Mouse (Mus musculus) myocyte (in vitro differentiated cells): ENCODE measurements around the gene Prex1. TPM values are rescaled to one million over a fixed set of nuclear protein-coding genes. Genes with fewer than 3 reads are reported as not detected.

Source experiments
- H3K27me3 ChIP-seq: one replicate; pipeline ENCODE4 v1.6.1; 2011; ENCODE audit not compliant: control insufficient read depth, insufficient read depth, insufficient read length
- H3K36me3 ChIP-seq: one replicate; pipeline ENCODE4 v1.6.1; 2011; ENCODE audit not compliant: control insufficient read depth, insufficient read depth
- H3K4me2 ChIP-seq: one replicate; pipeline ENCODE4 v1.6.1; 2011; ENCODE audit warnings: low read depth, control low read depth
- H3K4me3 ChIP-seq: one replicate; pipeline ENCODE4 v1.5.1; 2011; ENCODE audit warnings: mild to moderate bottlenecking, control low read depth, moderate library complexity
- H3K79me2 ChIP-seq: one replicate; pipeline ENCODE4 v1.6.1; 2011; ENCODE audit not compliant: control insufficient read depth, insufficient read depth
- H3ac ChIP-seq: one replicate; pipeline ENCODE4 v1.6.1; 2011; ENCODE audit not compliant: control insufficient read depth, insufficient read length
- CEBPB ChIP-seq: IDR thresholded peaks from 2 replicates; pipeline ENCODE4 v1.6.1; 2011; ENCODE audit warnings: mild to moderate bottlenecking, moderate library complexity; ENCODE audit not compliant: poor library complexity, insufficient read depth, severe bottlenecking
- E2F4 ChIP-seq: IDR thresholded peaks from one replicate; pipeline ENCODE4 v1.6.1; 2011; ENCODE audit warnings: mild to moderate bottlenecking, control low read depth, moderate library complexity; ENCODE audit not compliant: insufficient read depth
- MAX ChIP-seq: IDR thresholded peaks from one replicate; pipeline ENCODE4 v1.6.1; 2011; ENCODE audit warnings: low read depth, mild to moderate bottlenecking, control low read depth
- MYOD1 ChIP-seq, 3 experiments: IDR thresholded peaks; one replicate each; pipeline ENCODE4 v1.6.1; 2011; ENCODE audit warnings: control low read depth in 2 of 3, low read depth in 2 of 3, mild to moderate bottlenecking in 2 of 3, moderate library complexity in 1 of 3; ENCODE audit not compliant: insufficient read length in 2 of 3, control insufficient read depth in 1 of 3
- MYOG ChIP-seq, 3 experiments: IDR thresholded peaks; one replicate each; pipeline ENCODE4 v1.6.1; 2011; ENCODE audit warnings: control low read depth in 2 of 3, low read depth in 2 of 3, mild to moderate bottlenecking in 2 of 3; ENCODE audit not compliant: insufficient read length in 2 of 3, control insufficient read depth in 1 of 3, insufficient read depth in 1 of 3
- POLR2A ChIP-seq: IDR thresholded peaks from one replicate; pipeline ENCODE4 v1.6.1; 2011; ENCODE audit warnings: low read depth, mild to moderate bottlenecking, control low read depth, moderate library complexity; ENCODE audit not compliant: insufficient read length
- POLR2AphosphoS2 ChIP-seq: IDR thresholded peaks from one replicate; pipeline ENCODE4 v1.6.1; 2011; ENCODE audit warnings: low read depth, control low read depth; ENCODE audit not compliant: insufficient read length
- REST ChIP-seq: IDR thresholded peaks from one replicate; pipeline ENCODE4 v1.6.1; 2011; ENCODE audit warnings: mild to moderate bottlenecking, control low read depth, moderate library complexity; ENCODE audit not compliant: insufficient read depth, insufficient read length
- SRF ChIP-seq: IDR thresholded peaks from one replicate; pipeline ENCODE4 v1.6.1; 2011; ENCODE audit warnings: low read depth; ENCODE audit not compliant: control insufficient read depth, insufficient read length
- TCF3 ChIP-seq: IDR thresholded peaks from one replicate; pipeline ENCODE4 v1.6.1; 2011; ENCODE audit warnings: low read depth, control low read depth; ENCODE audit not compliant: insufficient read length
- USF1 ChIP-seq: IDR thresholded peaks from one replicate; pipeline ENCODE4 v1.6.1; 2011; ENCODE audit warnings: low read depth, mild to moderate bottlenecking, control low read depth, moderate library complexity
- polyA plus RNA-seq: library from polyadenylated mRNA; unstranded; fragments of >200 nt; fragmentation: generic; extraction: Trizol; gene quantifications from one replicate; pipeline ENCODE4 v1.2.1, GENCODE M21; 2012; ENCODE audit warnings: missing spikeins

Gene Prex1
- polyA plus RNA-seq, 1 experiment = 0.17 TPM

- Histone ChIP-seq H3K4me3 (no peak overlapping the region), H3ac (no peak overlapping the region), H3K36me3 (no peaks in the 10 kb centered on the region), H3K4me2 (no peak overlapping the region), H3K27me3 (peaks cover 27% of the 10 kb centered on the region), H3K79me2 (no peaks in the 10 kb centered on the region)
- TF ChIP-seq E2F4 (no peak), POLR2A (no peak), USF1 (no peak), CEBPB (no peak), SRF (no peak), TCF3 (no peak), POLR2AphosphoS2 (no peak)
Measured at GRCm38 (mm10) chr2:166706526-166706925, 7.1 kb downstream of the Prex1 start.

- no peak overlapping the region for H3K4me3 ChIP-seq
- TF ChIP-seq POLR2A (no peak), MYOG (IDR thresholded peaks at IDR 0.05; ENCODE audit: control insufficient read depth in 1 of 3, insufficient read depth in 1 of 3, insufficient read length in 2 of 3, low read depth in 2 of 3) (no peak), REST (no peak), SRF (no peak), USF1 (no peak), MAX (no peak)
- H3K36me3 ChIP-seq = no peaks in the 10 kb centered on the region
- H3K27me3 ChIP-seq = peaks cover 31% of the 10 kb centered on the region
- H3K4me2 ChIP-seq = no peak overlapping the region
- no peak overlapping the region for H3ac ChIP-seq
- no peaks in the 10 kb centered on the region for H3K79me2 ChIP-seq
Measured at GRCm38 (mm10) chr2:166703491-166703890, 10.1 kb downstream of the Prex1 start.

- Histone ChIP-seq H3K79me2 (no peaks in the 10 kb centered on the region), H3K4me3 (no peak overlapping the region), H3K36me3 (no peaks in the 10 kb centered on the region), H3K4me2 (no peak overlapping the region), H3ac (no peak overlapping the region), H3K27me3 (peaks cover 38% of the 10 kb centered on the region)
- no peak for TF ChIP-seq REST
- no peak for TF ChIP-seq E2F4
Measured at GRCm38 (mm10) chr2:166702113-166702445, 11.6 kb downstream of the Prex1 start.

- no peak overlapping the region for H3ac ChIP-seq
- TF ChIP-seq TCF3 (no peak), USF1 (no peak)
- H3K36me3 ChIP-seq = no peaks in the 10 kb centered on the region
- H3K27me3 ChIP-seq = peaks cover 41% of the 10 kb centered on the region
- no peaks in the 10 kb centered on the region for H3K79me2 ChIP-seq
- no peak overlapping the region for H3K4me3 ChIP-seq
- H3K4me2 ChIP-seq = no peak overlapping the region
Measured at GRCm38 (mm10) chr2:166701248-166702112, 12.2 kb downstream of the Prex1 start.

GRCm38 (mm10) chr2:166700732-166701131 is 12.9 kb downstream of the Prex1 start:
- H3K4me3 ChIP-seq = no peak overlapping the region
- peaks cover 41% of the 10 kb centered on the region for H3K27me3 ChIP-seq
- no peaks in the 10 kb centered on the region for H3K36me3 ChIP-seq
- TF ChIP-seq REST (no peak), SRF (no peak)
- H3K4me2 ChIP-seq = no peak overlapping the region
- H3ac ChIP-seq = no peak overlapping the region
- H3K79me2 ChIP-seq = no peaks in the 10 kb centered on the region

- no peaks in the 10 kb centered on the region for H3K36me3 ChIP-seq
- peaks cover 41% of the 10 kb centered on the region for H3K27me3 ChIP-seq
- no peak overlapping the region for H3K4me3 ChIP-seq
- no peak overlapping the region for H3K4me2 ChIP-seq
- no peaks in the 10 kb centered on the region for H3K79me2 ChIP-seq
- no peak for TF ChIP-seq E2F4
- no peak for TF ChIP-seq REST
- TF ChIP-seq MYOG (IDR thresholded peaks at IDR 0.05; ENCODE audit: control insufficient read depth in 1 of 3, insufficient read depth in 1 of 3, insufficient read length in 2 of 3, low read depth in 2 of 3) = no peak
- no peak for TF ChIP-seq POLR2AphosphoS2
- TF ChIP-seq MYOD1 (IDR thresholded peaks at IDR 0.05; ENCODE audit: control insufficient read depth in 1 of 3, insufficient read length in 2 of 3, low read depth in 2 of 3) = no peak
- no peak for TF ChIP-seq TCF3
- TF ChIP-seq POLR2A = no peak
- H3ac ChIP-seq = no peak overlapping the region
Measured at GRCm38 (mm10) chr2:166700116-166700515, 13.5 kb downstream of the Prex1 start.
